Mouse (Mus musculus): ENCODE data around the gene Cpd.

The Cpd gene

DNA sequence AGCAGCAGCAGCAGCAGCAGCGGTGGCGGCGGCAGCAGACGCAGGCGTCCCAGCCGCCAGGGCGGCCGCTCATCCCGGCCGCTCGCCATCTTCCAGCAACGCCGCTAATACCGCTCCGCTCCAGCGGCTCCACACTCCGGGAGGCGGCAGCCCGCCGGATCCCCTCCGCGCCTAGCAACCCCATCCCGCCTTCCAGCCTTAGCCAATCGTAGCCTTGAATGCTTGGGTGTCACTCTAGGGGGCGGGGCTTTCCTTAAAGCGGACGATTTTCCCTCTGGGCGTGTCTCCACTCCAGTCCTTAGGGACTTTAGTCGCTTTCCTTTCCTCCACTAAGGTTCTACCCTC, at the start of gene Cpd:
Gene Cpd (minus strand): TSS at position 141 of the 345 bp plus-strand sequence.
- peak; percentile 90 to 92 for DNase-seq (ENCODE audit: low spot score in 2 of 2)

DNA sequence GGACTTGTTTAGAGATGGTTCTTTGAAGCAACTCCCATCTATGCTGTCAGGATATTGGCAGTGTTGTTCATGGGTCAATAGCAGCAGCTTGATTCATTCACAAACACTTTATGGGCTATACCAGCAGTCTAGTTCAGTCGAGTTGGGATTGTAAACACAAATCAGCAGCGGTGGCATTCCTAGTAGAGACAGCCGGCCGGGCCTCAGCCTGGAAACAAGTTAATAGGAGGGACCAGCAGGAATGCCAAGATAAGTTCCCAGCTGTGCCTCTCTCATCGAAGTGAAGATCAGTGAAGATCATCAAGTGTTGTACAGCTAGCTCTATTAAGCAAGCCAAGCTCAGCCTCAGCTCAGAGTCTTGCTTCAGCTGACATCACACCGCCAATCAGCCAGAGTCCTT, 49.5 kb upstream of the Cpd start:
- no peak for DNase-seq (ENCODE audit: low spot score in 2 of 2)

DNA sequence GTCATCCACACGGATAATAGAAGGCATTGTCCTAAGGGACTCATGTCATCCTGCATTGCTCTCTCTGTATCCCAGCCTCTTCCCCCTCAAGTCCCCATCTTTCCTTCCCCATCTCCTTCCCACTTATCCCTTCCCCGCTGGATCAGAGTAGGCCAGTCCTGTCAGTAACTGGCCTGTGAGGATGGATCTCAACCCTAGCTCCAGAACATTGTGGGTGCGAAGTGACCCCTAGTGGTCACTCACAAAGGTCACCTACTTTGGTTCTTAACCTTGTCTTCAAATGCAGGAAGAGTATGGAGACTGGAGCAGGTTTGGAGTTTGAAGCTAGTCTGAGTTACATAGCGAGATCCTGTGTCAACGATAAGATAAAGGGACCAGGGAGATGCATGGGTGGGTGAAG, 47.4 kb upstream of the Cpd start:
- DNase-seq (ENCODE audit: low spot score in 2 of 2): peak in 1 of 2 experiments; percentile 25

DNA sequence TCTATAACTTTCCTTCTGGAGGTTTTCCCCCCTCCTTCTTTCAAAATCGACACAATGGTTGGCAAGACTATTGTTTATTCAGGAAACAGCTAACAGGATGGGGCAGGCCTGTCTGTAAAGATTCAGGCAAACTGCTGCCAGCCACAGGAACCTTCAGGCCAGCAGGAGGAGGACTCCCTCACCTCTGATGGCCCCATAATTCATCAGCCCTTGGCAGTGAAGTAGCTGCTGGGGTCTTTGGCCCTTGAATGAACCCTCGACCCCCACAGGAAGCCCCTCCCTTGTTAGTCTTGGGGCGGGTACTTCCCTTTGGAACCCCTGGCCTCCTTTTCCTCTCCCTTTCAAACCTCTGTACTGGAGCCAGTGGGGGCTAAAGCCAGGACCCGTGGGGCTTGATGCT, 46.8 kb upstream of the Cpd start:
- no peak for DNase-seq (ENCODE audit: low spot score in 2 of 2)

DNA sequence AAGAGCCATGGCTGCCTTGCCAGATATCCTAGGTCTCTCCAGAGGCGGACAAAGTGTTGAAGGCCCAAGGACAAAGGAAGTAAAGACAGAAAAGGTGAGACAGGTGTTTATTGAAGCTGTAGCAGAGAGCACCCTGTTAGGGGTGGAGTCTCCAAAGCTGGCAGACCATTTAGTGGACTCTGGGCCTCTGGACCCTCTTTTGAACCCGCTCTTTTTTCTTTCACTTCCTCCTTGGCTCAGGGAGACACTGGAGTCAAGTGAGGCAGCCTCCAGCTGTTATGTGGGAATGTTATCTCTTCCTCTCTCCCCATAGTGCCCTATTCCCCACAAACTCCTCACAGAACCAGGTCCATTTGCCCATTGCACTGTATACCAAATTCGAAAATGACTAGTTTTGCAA, 46.2 kb upstream of the Cpd start:
- no peak for DNase-seq (ENCODE audit: low spot score in 2 of 2)

DNA sequence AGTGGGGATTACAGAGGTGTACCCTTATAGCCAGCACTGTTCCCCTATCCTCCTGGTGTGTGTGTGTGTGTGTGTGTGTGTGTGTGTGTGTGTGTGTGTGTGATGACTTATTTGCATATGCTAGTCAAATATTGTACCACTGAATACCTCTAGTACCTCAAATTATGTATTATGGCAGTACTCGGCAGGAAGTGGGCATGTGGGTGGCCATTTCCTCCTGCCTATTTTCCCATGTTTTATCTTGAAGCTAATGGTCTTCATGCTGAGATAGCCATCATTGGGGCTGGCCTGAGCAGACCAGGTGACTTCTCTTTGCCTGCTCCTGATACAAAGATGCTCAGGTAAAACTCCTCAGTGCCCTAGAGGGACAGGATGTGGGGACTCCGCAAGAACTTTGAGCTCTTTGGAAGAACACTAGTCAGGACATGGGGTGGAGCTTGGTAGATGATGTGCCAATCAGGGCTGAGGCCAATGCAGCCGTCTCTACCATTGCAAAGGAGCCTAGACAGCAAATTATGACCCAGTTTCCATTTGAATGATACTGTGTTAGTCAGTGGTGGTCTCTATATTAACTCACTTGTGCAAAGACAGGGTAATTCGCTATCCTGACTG, 45.0 kb upstream of the Cpd start:
- DNase-seq (ENCODE audit: low spot score in 2 of 2): no peak

DNA sequence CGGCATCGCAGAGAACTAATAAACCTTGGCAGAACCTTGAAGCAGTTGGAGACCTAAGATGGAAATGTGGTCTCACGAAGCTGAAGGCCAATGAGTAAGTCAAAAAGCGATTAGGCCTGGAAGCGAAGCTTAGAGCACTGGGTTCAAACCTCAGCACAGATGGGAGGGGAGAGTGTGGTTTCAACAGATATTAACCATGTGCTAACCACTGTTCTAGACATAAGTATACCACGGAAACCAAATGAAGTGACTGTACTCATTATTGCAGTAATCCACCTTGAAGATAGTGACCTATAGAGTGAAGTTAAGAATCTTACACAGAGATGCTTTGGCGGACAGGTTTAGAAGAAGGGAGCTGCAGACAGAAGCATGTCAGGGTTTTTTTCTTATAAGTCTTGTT, 44.4 kb upstream of the Cpd start:
- DNase-seq (ENCODE audit: low spot score in 2 of 2): no peak

DNA sequence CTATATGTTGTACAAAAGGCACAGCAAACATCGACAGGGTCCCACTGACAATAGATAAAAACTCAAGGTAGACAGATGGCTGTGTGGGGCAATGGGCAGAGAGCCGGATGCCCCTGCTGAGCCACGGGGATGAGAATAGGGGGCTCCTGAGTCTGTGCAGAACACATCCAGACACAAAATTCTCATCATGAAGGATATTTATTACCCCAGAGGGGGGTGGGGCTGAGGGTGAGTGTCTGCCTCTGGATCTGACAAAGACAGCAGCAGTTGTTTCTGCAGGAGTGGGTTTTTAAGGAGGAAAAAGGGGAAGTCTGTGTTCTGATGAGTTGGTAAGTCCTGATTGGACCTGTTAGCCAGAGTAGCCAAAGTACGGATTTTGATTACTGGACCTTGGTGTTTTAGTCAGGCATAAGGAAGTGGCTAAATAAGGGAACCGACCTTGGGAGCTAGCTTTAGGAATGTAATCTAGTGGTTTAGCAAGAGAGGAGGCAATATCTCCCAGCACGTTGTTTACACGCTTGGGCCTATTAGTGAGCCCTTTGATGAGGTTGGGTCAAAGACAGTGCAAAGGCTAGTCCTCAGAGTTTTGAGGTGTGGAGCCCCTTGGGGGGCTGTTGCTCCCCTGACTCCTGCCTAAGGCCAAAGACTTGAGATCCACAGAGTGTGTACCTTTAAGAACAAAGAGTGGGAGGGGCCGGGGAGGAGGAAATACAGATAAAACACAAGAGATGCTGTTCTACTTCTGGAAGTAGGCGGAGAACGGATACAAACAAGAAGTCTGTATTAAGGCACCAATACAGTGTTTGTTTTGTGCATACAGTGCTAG, 42.7 kb upstream of the Cpd start:
- no peak for DNase-seq (ENCODE audit: low spot score in 2 of 2)

DNA sequence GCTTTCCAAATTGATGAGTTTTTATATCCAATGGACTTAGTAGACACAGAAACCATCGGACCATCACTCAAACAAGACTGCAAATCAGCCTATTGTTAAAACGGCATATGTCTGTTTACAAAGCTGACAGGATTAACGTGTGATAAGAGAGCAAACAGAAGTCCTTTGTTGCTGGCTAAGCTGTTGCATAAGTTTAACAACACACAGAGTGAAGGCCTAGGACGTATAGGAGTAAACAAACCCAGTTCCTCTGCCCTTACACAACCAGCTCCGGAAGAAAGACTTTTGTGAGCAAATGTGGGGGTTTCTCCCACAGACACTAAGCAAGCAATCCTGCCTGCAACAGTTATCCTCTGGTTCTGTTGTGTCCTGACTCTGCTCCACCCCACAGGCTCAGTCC, 37.6 kb upstream of the Cpd start:
- no peak for DNase-seq (ENCODE audit: low spot score in 2 of 2)

DNA sequence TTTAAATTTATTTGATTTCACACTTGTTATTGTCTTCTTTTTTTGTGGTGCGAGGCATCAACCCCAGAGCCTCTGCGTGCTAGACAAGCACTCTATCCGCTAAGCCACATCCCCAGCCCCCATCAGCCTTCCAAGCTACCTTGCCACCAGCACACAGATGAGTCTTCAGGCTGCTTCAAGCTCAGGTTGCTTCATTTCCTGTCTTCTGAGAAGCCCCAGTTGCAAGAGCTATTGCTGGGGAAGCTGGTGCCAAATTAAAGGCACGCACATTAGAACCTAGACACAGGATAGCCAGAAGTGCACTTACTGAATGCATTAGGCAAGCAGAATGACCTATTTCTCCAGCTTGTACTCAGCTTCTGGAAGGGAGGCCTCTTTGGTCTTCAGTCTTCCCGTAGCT, 33.0 kb upstream of the Cpd start:
- DNase-seq (ENCODE audit: low spot score in 2 of 2): peak in 1 of 2 experiments; percentile 19

DNA sequence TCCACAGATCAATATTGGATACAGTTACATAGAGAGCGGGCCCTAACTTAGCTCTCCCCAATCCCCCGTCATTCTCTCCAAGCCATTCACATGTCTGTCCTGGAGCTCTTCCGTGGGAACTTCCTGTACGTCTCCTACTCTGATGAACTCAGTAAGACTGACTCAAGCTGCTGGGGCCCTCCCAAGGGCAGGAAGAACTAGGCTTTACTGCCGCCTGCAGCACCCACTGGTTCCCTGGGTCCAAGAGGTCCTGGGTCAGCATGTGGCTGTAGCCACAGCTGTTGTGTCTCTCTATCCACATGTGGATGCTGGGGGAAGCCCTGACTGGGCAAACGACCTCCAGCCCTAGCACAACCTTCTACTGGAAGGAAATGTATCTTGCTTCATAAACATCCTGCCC, 27.9 kb upstream of the Cpd start:
- DNase-seq (ENCODE audit: low spot score in 2 of 2): no peak

DNA sequence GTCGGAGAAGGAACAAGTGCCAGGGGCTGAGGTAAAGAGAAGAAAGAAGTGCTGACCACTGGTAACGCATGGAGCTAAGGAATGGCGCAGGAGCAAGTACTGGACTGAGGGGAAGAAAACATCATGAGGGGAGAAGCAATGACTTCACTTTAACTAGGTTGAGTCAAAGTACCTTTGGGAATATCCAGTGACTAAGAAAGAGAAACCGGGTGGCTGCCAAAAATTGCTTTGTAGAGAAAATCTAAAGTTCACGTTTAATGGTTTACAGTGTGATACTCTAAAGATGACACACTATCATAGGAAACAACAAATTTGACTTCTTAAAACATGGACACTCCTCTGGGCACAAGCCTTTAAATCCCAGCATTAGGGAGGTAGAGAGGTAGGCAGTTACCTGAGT, 27.0 kb upstream of the Cpd start:
- no peak for DNase-seq (ENCODE audit: low spot score in 2 of 2)

DNA sequence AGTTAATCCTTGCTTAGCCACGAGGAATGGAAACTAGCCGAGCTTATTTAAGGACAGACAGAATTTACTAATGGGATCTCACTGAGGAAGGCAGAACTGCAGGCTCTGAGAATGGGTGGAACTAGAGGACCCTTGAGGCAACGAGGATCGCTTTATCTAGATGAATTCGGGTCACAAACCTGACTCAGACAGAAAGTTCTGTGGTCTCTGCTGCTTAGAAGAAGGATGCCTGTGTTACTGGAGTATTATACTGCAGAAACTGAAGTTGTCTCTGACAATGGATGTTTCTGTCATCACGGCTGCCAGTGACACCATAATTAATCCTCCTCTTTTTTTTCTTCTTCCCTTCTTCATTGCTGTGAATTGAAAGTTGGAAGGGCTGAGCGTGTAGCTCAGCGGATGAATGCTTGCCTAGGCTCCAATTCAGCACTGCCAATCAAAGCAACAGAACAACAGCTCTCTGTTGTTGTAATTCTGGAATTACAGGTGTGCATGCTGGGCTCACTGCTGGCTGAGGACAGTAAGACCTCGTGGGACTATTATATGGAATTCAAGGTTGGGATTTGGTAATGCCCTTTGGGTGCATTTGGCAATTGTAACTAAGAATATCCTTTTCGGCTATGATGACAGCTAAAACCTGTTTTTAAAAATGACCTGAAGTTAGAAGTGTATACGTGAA, 25.9 kb upstream of the Cpd start:
- DNase-seq (ENCODE audit: low spot score in 2 of 2): no peak

DNA sequence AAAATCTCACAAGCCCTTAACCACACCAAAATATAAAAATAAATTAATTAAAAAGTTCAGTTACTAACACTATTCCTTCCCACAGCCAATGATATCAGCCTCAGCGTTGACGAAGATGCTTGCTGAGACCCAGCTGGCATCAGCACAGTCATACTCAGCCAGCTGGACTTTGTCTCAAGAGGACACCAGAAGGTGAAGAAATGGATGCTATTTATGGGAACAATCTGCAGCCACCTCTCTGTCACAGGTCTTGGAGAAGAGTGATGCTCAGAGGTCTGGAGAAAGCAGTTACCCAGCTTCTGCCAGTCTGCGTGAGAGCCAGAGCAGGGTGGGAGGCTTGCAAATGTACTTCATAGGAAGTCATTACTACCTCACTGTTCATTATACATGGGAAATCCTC, 14.4 kb upstream of the Cpd start:
- DNase-seq (ENCODE audit: low spot score in 2 of 2): peak in 1 of 2 experiments; percentile 38

DNA sequence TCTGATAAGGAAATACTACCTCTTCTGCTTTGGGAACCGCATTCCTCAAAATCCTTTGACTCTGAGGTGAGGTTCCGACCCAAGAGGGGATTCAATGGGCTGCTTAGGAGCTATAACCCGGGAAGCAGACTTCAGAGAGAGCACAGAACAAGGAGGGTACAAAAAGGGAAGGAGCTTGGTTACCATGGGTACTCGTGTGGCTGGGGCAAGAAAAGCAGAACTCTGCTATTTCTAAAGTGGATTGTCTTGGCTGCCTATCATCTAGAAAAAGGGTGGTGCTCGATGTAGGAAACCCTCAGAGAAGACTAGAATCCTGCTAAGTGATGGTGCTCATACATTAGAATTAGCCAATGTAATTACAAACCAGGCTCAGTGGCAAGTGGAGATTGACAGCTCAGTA, 12.4 kb upstream of the Cpd start:
- peak in 1 of 2 experiments; percentile 56 for DNase-seq (ENCODE audit: low spot score in 2 of 2)

DNA sequence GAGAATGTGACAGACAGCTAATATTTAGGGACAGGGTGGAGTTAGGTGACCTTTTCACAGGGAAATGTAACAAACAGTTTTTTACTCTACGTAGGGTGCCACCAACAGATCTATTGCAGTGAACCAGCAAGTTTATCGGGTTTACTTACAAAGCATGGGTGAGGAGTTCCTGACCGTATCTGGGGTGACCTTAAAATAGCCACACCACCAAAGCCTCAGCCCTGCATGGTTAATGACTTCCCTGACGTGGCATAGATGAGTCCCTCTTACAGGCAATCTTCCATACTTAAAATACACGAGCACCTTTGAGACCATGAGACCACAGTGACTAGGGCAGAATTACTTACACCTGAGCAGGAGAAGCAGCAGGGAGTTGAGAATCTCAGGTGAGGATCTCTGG, 12.0 kb upstream of the Cpd start:
- no peak for DNase-seq (ENCODE audit: low spot score in 2 of 2)

DNA sequence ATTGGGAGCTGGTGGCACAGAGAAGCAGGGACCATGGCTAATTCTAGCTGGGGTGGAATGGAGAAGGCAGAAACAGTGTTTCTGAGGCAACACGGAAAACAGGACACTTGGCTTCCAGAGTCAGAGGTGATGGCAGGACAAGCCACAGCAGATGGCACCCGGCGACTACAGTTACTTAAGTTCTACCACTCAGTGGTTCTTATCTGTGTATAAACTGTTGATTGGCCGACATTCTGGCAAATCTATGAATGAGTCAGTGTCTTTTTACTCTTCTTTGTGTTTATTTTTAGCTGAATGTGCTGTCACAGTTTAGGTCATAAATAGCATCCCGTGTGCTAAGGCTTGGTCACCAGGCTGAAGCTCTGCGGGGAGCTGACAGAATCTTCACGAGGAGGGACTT, 10.3 kb upstream of the Cpd start:
- DNase-seq (ENCODE audit: low spot score in 2 of 2): peak in 1 of 2 experiments; percentile 46

DNA sequence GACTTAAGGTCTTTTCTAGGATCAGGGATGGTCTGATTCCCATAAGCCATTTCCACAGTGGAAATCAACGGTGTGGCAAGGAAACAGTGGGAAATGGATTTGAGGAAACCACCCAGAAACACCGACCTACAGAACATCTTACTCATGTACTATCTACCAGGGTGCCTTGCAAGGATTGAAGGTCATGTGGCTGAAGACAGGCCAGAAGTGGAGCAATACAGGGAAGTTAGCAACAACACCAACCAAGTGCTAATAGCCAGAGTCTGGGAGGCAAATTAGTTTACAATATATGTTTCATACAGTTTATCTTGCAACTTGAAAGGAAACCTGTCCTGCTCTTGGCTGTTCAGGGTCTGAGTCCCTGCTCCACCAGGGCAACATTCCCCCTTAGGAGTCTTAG, 9.8 kb upstream of the Cpd start:
- peak in 1 of 2 experiments; percentile 39 for DNase-seq (ENCODE audit: low spot score in 2 of 2)

DNA sequence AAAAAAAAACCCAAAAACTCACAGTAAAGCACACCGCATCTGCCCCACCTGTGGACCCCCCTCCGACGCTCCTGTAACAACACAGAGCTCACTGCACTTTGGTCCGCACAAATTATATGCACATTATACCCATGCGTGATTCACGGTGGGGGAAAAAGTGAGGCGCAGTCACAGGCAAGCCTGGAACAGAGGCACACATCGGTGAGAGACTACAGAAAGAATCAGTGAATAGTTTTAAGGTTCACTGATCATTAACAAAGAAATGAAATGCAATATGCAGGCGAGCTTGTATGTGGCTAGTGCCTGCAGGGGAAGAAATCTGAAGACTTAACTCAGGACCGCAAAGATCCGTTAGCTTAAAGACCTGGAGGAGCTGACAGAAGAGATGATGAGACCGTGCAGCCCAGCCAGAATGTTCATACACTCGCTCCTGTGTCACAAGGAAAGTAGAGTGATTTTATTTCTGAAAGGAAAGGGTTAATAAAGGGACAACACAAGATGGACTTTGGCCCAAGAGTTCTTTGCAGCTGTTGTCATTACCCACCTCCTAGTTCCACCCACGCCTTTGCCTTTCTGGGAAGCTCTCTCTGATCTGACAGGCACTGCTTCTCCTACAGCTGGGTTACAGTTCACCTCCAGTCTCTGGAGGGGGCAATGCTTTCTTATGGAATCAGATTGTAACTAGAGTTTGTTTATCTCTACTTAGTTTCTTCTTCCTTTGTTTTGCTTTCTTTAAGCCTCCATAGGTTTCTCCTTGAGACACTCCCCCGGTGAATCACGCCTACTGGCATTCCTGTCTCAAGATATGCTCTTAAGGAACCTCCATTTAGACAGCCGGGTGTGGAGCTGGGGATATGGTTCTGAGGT, 7.9 kb upstream of the Cpd start:
- peak in 1 of 2 experiments; percentile 42 for DNase-seq (ENCODE audit: low spot score in 2 of 2)

DNA sequence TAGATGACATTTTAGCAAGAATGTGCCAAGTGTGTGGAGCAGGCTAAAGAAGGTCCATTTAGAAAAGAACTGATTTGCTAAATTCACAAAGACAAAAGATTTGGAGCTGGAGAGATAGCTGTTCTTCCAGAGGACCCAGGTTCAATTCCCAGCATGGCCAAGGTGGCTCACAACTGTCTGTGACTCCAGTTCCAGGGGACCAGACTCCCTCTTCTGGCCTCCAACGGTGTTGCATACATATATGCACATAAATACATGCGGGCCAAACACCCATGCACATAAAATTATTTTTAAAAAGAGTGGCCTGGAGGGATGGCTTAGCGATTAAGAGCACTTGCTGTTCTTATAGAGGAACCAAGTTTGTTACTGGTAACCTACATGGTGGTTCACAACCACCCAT, 4.7 kb upstream of the Cpd start:
- peak in 1 of 2 experiments; percentile 55 for DNase-seq (ENCODE audit: low spot score in 2 of 2)

DNA sequence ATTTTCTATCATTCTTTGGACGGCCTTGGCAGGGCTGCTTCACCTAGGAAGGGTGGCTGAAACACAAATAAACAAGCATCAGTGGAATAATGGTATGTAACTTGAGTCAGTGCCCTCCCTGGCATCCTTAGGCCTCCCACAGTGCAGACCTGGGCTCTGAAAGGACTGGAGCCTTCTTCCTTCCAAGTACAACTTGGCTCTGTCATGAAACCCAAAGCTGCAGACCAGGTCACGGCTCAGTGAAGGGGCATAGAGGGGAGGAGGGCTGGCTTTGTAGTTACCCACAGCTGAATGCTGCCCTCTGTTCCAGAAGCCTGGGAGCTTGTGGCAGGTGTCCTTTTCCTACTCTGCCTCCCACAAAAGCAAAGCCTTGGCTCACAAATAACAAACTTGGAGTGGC, 2.8 kb upstream of the Cpd start:
- peak in 1 of 2 experiments; percentile 56 for DNase-seq (ENCODE audit: low spot score in 2 of 2)

DNA sequence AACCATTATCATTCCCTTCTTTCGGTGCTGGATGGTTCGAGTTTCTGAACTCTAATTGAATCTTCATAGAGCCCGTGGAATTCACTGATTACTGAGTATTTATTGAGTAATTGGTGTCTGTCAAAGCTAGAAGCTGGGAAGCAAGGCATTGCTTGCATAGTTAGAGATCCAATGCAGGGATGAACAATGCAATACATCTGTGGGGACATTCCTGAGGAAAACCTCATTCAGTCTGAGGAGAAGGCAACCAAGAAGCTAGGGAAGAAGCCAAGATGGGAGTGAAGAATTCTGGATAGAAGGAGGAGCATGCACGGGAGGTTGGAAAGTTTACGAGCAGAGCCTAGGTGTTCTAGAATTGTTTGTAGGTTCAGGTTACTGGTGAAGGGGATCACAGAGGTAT, 1.3 kb upstream of the Cpd start:
- DNase-seq (ENCODE audit: low spot score in 2 of 2): peak in 1 of 2 experiments; percentile 26

All from spleen, postnatal 4 days (tissue).